Mouse (Mus musculus) G1E (cell line): ENCODE results near the gene Chfr.
"Not testable (repeated sequence)": the region's sequence is repeated elsewhere in the genome, so short reads cannot be mapped to it uniquely, and the experiment has no call there.

ENCODE experiments used
- CTCF ChIP-seq: IDR thresholded peaks from 2 replicates; pipeline ENCODE4 v1.5.1; 2012; ENCODE audit warnings: low read depth, low read length, inconsistent platforms, mixed read lengths
- GATA1 ChIP-seq: IDR thresholded peaks from 2 replicates; pipeline ENCODE4 v1.6.1; 2012; ENCODE audit warnings: borderline replicate concordance, low read length, inconsistent platforms, mixed read lengths
- GATA2 ChIP-seq: IDR thresholded peaks from 2 replicates; pipeline ENCODE4 v1.6.1; 2012; ENCODE audit warnings: low read depth, low read length, inconsistent platforms, borderline replicate concordance
- POLR2AphosphoS5 ChIP-seq: IDR thresholded peaks from 2 replicates; pipeline ENCODE4 v1.6.1; 2012; ENCODE audit warnings: low read depth, low read length, inconsistent platforms; ENCODE audit not compliant: insufficient replicate concordance
- TAL1 ChIP-seq: conservative IDR thresholded peaks from 2 replicates; pipeline ENCODE4 v1.6.1; 2012; ENCODE audit warnings: low read depth, low read length, inconsistent platforms, mixed read lengths

- TF ChIP-seq CTCF, TAL1, GATA1, GATA2, POLR2AphosphoS5: not testable (repeated sequence)
Observed at GRCm38 (mm10) chr5:110122380-110122779, 13.3 kb upstream of the Chfr start.
